Mouse (Mus musculus) forebrain, embryonic 13.5 days (tissue): ENCODE data around the gene Ctsw. TPM values are rescaled to one million over a fixed set of nuclear protein-coding genes. Genes with fewer than 3 reads are reported as not detected.
A peak's percentile ranks its signal among the peaks of the same experiment; 100 is the strongest.

ENCODE experiments used
- ATAC-seq: fragments of 200-750 bp; cut with Nextera tagmentation; 2 replicates; pipeline ENCODE4 v1.8.0; 2017
- H3K27ac ChIP-seq: fragments of 300-500 bp; sonication (generic); 2 replicates; pipeline ENCODE4 v1.5.1; 2015; ENCODE audit warnings: inconsistent platforms, mild to moderate bottlenecking, moderate library complexity
- H3K27me3 ChIP-seq: fragments of 300-500 bp; sonication (generic); 2 replicates; pipeline ENCODE4 v1.6.1; 2015; ENCODE audit warnings: mild to moderate bottlenecking, inconsistent platforms
- H3K36me3 ChIP-seq: fragments of 300-500 bp; sonication (generic); 2 replicates; pipeline ENCODE4 v1.6.1; 2015; ENCODE audit warnings: mild to moderate bottlenecking, inconsistent platforms; ENCODE audit not compliant: poor library complexity, severe bottlenecking
- H3K4me1 ChIP-seq: fragments of 300-500 bp; sonication (generic); 2 replicates; pipeline ENCODE4 v1.6.1; 2015; ENCODE audit warnings: inconsistent platforms
- H3K4me2 ChIP-seq: fragments of 300-500 bp; sonication (generic); 2 replicates; pipeline ENCODE4 v1.6.1; 2015; ENCODE audit warnings: inconsistent platforms, mild to moderate bottlenecking, moderate library complexity
- H3K4me3 ChIP-seq: fragments of 300-500 bp; sonication (generic); 2 replicates; pipeline ENCODE4 v1.5.1; 2015; ENCODE audit warnings: mild to moderate bottlenecking, inconsistent platforms
- H3K9ac ChIP-seq: fragments of 300-500 bp; sonication (generic); 2 replicates; pipeline ENCODE4 v1.6.1; 2015; ENCODE audit warnings: mild to moderate bottlenecking, inconsistent platforms
- H3K9me3 ChIP-seq: fragments of 300-500 bp; sonication (generic); replicated peaks from 2 replicates; pipeline ENCODE4 v1.6.1; 2016; ENCODE audit warnings: inconsistent platforms
- WGBS: fragments of 180-500 bp; shearing (Covaris S2); methylation state at CpG from one replicate; pipeline ENCODE4 v1.1.7; 2015; 5-methylcytosine and 5-hydroxymethylcytosine counted together
- polyA plus RNA-seq: library from polyadenylated mRNA; unstranded; fragments of >200 nt; fragmentation: Nextera tagmentation; extraction: Ambion mirVana; gene quantifications from 2 replicates; pipeline ENCODE4 v1.2.1, GENCODE M21; 2015

Gene Ctsw
- polyA plus RNA-seq, 1 experiment from 2014 or later, result 4.4 TPM

DNA sequence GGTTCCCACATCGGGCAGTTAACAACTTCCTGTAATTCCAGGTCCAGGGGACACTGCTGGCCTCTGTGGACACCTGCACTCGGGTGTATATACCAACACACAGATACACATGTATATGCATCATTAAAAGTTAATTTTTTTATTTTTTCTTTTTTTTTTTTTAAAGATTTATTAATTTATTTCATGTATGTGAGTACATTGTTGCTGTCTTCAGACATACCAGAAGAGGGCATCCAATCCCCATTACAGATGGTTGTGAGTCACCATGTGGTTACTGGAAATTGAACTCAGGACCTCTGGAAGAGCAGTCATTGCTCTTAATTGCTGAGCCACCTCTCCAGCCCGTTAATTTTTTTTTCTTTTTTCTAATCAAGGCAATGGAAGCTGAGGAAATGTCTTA lies 4.5 kb upstream of the Ctsw start:
- Histone ChIP-seq H3K9me3 (no peaks in the 10 kb centered on the region), H3K4me2 (no peak overlapping the region), H3K27me3 (no peaks in the 10 kb centered on the region), H3K27ac (no peak overlapping the region), H3K4me3 (no peak overlapping the region), H3K9ac (no peak overlapping the region), H3K36me3 (peaks cover 2% of the 10 kb centered on the region), H3K4me1 (peaks cover 26% of the 10 kb centered on the region)
- ATAC-seq, result no peak
- 79% methylated on average over 3 of the region's 3 CpGs for WGBS

- WGBS, result 46% methylated on average over 5 of the region's 5 CpGs
- Histone ChIP-seq H3K36me3 (peaks cover 12% of the 10 kb centered on the region), H3K4me2 (no peak overlapping the region), H3K9ac (no peak overlapping the region), H3K27ac (no peak overlapping the region), H3K9me3 (no peaks in the 10 kb centered on the region), H3K4me3 (no peak overlapping the region), H3K4me1 (peaks cover 26% of the 10 kb centered on the region), H3K27me3 (no peaks in the 10 kb centered on the region)
- no peak for ATAC-seq
These were observed 3.5 kb upstream of the Ctsw start for GRCm38 (mm10) chr19:5471846-5472245.

- no peak overlapping the region for H3K4me2 ChIP-seq
- peak overlapping the region; percentile 21; the same call in 1 of the 2 replicates for H3K9ac ChIP-seq
- no peaks in the 10 kb centered on the region for H3K9me3 ChIP-seq
- peaks cover 59% of the 10 kb centered on the region for H3K36me3 ChIP-seq
- H3K4me3 ChIP-seq, result no peak overlapping the region
- 92% methylated on average over 6 of the region's 6 CpGs for WGBS
- peaks cover 13% of the 10 kb centered on the region for H3K4me1 ChIP-seq
- ATAC-seq, result no peak
- no peaks in the 10 kb centered on the region for H3K27me3 ChIP-seq
- H3K27ac ChIP-seq, result no peak overlapping the region
These were observed 1.3 kb downstream of the Ctsw start for GRCm38 (mm10) chr19:5466916-5467500.

DNA sequence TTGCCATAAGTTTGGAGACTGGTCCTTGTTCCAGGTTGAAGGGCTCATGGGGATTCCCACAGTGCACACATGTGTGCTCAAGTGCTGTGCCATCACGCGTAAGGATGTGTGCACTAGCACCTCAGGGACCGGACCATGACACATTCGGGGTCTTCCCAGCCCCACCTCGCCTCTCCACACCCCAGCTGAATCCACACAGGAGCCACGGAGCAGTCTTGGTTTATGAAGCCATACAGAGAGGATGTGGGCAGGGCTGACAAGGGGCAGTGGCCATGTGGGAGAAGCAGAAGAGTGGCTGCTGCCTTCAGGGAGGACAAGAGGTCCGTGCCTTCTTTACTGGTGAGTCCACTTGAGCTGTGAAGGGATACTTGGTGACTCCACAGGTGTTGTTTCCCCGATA lies 3.3 kb downstream of the Ctsw start:
- Histone ChIP-seq H3K27me3 (no peaks in the 10 kb centered on the region), H3K4me1 (peaks cover 26% of the 10 kb centered on the region), H3K9ac (no peak overlapping the region), H3K9me3 (no peaks in the 10 kb centered on the region), H3K4me3 (no peak overlapping the region), H3K4me2 (no peak overlapping the region), H3K36me3 (peaks cover 59% of the 10 kb centered on the region), H3K27ac (no peak overlapping the region)
- ATAC-seq, result no peak
- WGBS, result 94% methylated on average over 8 of the region's 8 CpGs

- H3K9me3 ChIP-seq, result no peaks in the 10 kb centered on the region
- H3K27me3 ChIP-seq, result peaks cover 2% of the 10 kb centered on the region; the same call in 1 of the 2 replicates
- H3K36me3 ChIP-seq, result peaks cover 59% of the 10 kb centered on the region
- peak overlapping the region; percentile 70 for H3K27ac ChIP-seq
- H3K4me1 ChIP-seq, result peaks cover 31% of the 10 kb centered on the region
- H3K9ac ChIP-seq, result peak overlapping the region; percentile 62
- 40% methylated on average over 15 of the region's 15 CpGs for WGBS
- peak; percentile 55 for ATAC-seq
- H3K4me2 ChIP-seq, result peak overlapping the region; percentile 56
- peak overlapping the region; percentile 31 for H3K4me3 ChIP-seq
These were observed 4.3 kb downstream of the Ctsw start for GRCm38 (mm10) chr19:5463791-5464562.

DNA sequence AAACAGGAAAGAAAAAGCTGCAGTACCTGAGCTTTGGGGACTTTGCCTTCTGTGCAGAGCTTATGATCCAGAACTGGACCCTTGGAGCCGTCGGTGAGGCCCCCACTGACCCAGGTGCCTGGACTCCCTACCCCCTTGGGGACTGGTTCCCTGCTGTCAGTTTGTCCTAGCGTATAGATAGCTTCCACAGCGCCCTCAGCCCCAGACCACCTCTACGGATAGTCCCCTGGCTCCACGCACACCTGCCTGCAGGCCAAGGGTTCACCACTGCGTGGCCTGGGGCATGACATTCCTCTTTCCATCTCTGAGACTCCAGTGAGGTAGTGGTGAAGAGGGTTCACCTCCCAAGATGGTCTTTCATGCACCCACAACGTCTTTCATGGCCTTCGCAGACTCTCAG lies 5.1 kb downstream of the Ctsw start:
- H3K4me2 ChIP-seq, result no peak overlapping the region
- peaks cover 59% of the 10 kb centered on the region for H3K36me3 ChIP-seq
- no peak for ATAC-seq
- 92% methylated on average over 9 of the region's 9 CpGs for WGBS
- peaks cover 31% of the 10 kb centered on the region for H3K4me1 ChIP-seq
- peaks cover 4% of the 10 kb centered on the region; the same call in 1 of the 2 replicates for H3K27me3 ChIP-seq
- H3K9me3 ChIP-seq, result no peaks in the 10 kb centered on the region
- no peak overlapping the region for H3K27ac ChIP-seq
- H3K4me3 ChIP-seq, result no peak overlapping the region
- no peak overlapping the region for H3K9ac ChIP-seq

GRCm38 (mm10) chr19:5461411-5461810 lies 6.9 kb downstream of the Ctsw start:
- H3K27me3 ChIP-seq, result peaks cover 4% of the 10 kb centered on the region; the same call in 1 of the 2 replicates
- H3K9ac ChIP-seq, result peak overlapping the region; percentile 84; the same call in 1 of the 2 replicates
- no peak overlapping the region for H3K27ac ChIP-seq
- no peak for ATAC-seq
- H3K4me1 ChIP-seq, result peaks cover 39% of the 10 kb centered on the region
- peaks cover 43% of the 10 kb centered on the region for H3K36me3 ChIP-seq
- no peaks in the 10 kb centered on the region for H3K9me3 ChIP-seq
- WGBS, result 92% methylated on average over 6 of the region's 6 CpGs
- H3K4me2 ChIP-seq, result peak overlapping the region; percentile 97
- peak overlapping the region; percentile 80 for H3K4me3 ChIP-seq

GRCm38 (mm10) chr19:5460465-5460911 lies 7.8 kb downstream of the Ctsw start, which contains the start of gene Fibp:
Gene Fibp (plus strand): TSS chr19:5460615.
- under 1% methylated on average over 32 of the region's 32 CpGs for WGBS
- Histone ChIP-seq H3K27me3 (peaks cover 4% of the 10 kb centered on the region; the same call in 1 of the 2 replicates), H3K4me3 (peak within 1 kb of the TSS; percentile 80), H3K4me1 (peaks cover 48% of the 10 kb centered on the region), H3K27ac (peak within 1 kb of the TSS; percentile 68), H3K36me3 (peaks cover 33% of the 10 kb centered on the region), H3K9ac (peak within 1 kb of the TSS; percentile 84), H3K9me3 (no peaks in the 10 kb centered on the region), H3K4me2 (peak within 1 kb of the TSS; percentile 97)
- ATAC-seq, result peak; percentile 63

- WGBS, result 24% methylated on average over 3 of the region's 3 CpGs
- H3K4me1 ChIP-seq, result peaks cover 54% of the 10 kb centered on the region
These were observed 8.4 kb downstream of the Ctsw start for GRCm38 (mm10) chr19:5459896-5460295.

DNA sequence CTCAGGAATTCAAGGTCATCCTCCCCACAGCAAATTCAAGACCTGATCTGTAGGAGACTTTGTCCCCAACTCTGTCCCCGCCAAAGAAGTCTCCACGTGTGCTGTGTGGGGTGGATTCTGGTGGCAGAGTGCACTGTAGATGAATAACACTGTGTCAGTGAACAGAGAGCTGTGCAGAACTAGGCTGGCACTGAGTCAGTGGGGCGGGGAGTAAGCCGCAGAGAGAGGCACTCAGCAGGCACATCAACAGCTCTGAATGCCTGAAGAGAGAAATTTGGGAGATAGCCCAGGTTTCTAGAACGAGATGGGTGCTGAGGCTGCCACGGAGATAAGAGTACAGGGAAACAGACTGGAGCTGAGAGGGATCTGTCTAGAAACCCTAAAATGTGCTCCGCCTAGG lies 9.3 kb downstream of the Ctsw start:
- H3K4me1 ChIP-seq, result peaks cover 54% of the 10 kb centered on the region

More at GRCm38 (mm10) chr19:5459896-5460295, 8.4 kb downstream of the Ctsw start:
- Histone ChIP-seq H3K4me3 (peak overlapping the region; percentile 80), H3K9ac (peak overlapping the region; percentile 84), H3K27ac (peak overlapping the region; percentile 68), H3K9me3 (no peaks in the 10 kb centered on the region), H3K36me3 (peaks cover 27% of the 10 kb centered on the region), H3K27me3 (peaks cover 4% of the 10 kb centered on the region; the same call in 1 of the 2 replicates), H3K4me2 (peak overlapping the region; percentile 97)
- no peak for ATAC-seq

DNA sequence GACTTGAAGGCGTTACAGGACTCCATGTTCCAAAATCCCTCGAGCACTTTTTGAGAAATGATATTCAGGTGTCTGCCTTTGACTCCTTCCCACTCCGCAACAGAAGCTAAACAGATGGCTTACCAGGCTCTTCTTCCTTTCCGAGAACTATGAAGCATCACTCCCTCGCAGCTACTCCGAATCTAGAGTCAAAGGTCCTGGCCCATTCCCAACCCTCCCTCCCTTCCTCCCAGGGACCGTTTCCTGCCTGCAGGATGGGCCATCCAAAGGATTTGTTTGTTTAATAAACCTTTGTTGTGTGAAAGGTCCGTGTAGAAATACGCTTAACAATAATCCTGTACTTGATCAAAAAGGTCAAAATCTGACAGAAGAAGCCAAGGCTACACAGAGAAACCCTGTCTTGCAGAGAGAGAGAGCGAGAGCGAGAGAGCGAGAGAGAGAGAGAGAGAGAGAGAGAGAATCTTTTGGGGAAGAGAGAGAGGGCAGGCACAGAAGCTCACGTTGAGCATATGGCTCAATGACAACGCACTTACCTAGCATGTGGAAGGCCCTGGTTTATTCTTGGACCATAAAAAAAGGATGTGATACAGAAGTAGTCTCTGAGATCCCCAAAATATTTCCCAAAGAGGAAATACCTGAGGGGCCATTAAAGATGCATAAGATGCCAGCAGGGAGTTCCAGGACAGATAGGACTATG lies 10.4 kb downstream of the Ctsw start, which contains the start of gene Ccdc85b:
Gene Ccdc85b (minus strand): TSS at position 149 of the 697 bp plus-strand sequence.
- Histone ChIP-seq H3K4me1 (peaks cover 49% of the 10 kb centered on the region), H3K9me3 (no peaks in the 10 kb centered on the region), H3K27me3 (peaks cover 4% of the 10 kb centered on the region; the same call in 1 of the 2 replicates), H3K36me3 (peaks cover 17% of the 10 kb centered on the region), H3K9ac (peak within 1 kb of the TSS; percentile 89), H3K27ac (peak within 1 kb of the TSS; percentile 96), H3K4me3 (peak within 1 kb of the TSS; percentile 77), H3K4me2 (peak within 1 kb of the TSS; percentile 99)
- ATAC-seq, result no peak; the same call in 1 of the 2 replicates
- 14% methylated on average over 14 of the region's 14 CpGs for WGBS

More for the DNA sequence above, 9.3 kb downstream of the Ctsw start:
- Histone ChIP-seq H3K9me3 (no peaks in the 10 kb centered on the region), H3K4me3 (no peak overlapping the region), H3K27ac (no peak overlapping the region), H3K9ac (no peak overlapping the region), H3K36me3 (peaks cover 24% of the 10 kb centered on the region), H3K27me3 (peaks cover 4% of the 10 kb centered on the region; the same call in 1 of the 2 replicates), H3K4me2 (no peak overlapping the region)
- 66% methylated on average over 7 of the region's 7 CpGs for WGBS
- no peak for ATAC-seq
